Mouse (Mus musculus) C3H10T1/2 (cell line): ENCODE data around the gene Pglyrp2. TPM values are rescaled to one million over a fixed set of nuclear protein-coding genes. Genes with fewer than 3 reads are reported as not detected.

Experiments
- polyA plus RNA-seq, 2 experiments: library from polyadenylated mRNA; unstranded; fragments of >200 nt; fragmentation: generic; extraction: Trizol; gene quantifications; one replicate each; pipeline ENCODE4 v1.2.1; 2012; ENCODE audit warnings: missing spikeins in 2 of 2

Gene Pglyrp2
- not detected for polyA plus RNA-seq

GRCm38 (mm10) chr17:32424034-32424433 lies at the start of gene Pglyrp2:
Pglyrp2 (minus strand) TSS chr17:32424167.

GRCm38 (mm10) chr17:32452482-32452881 lies 28.5 kb upstream of the Pglyrp2 start, which contains the start of gene Cyp4f39:
Cyp4f39 (plus strand) TSS chr17:32452723.

GRCm38 (mm10) chr17:32403417-32403816 lies 20.6 kb downstream of the Pglyrp2 start, which contains the start of gene Rasal3:
Rasal3 (minus strand) TSS chr17:32403583.

GRCm38 (mm10) chr17:32389101-32389659 lies 34.8 kb downstream of the Pglyrp2 start, which contains the start of gene Wiz:
Wiz (minus strand) TSS chr17:32389439.

Other genes with a start within 250 kb of the Pglyrp2 start
- gene Ephx3, start 234.6 kb downstream of the Pglyrp2 start, polyA plus RNA-seq = under 1 TPM; 0.02 to 0.14 TPM
- gene Brd4, start 139.4 kb downstream of the Pglyrp2 start, polyA plus RNA-seq = 10 to 100 TPM; 35.0 to 86.0 TPM
- 10 to 100 TPM in 1 of 2 experiments, 1 to 10 TPM in 1; 3.0 to 21.2 TPM for gene Akap8, start 102.9 kb downstream of the Pglyrp2 start, polyA plus RNA-seq
- gene Akap8l, start 73.6 kb downstream of the Pglyrp2 start, polyA plus RNA-seq = 10 to 100 TPM in 1 of 2 experiments, 1 to 10 TPM in 1; 9.4 to 74.3 TPM
- gene Wiz, start 34.7 kb downstream of the Pglyrp2 start, polyA plus RNA-seq = 10 to 100 TPM; 13.1 to 49.6 TPM
- under 1 TPM in 1 of 2 experiments, not detected in 1; 0.24 TPM for gene Rasal3, start 20.6 kb downstream of the Pglyrp2 start, polyA plus RNA-seq
- gene Cyp4f39, start 28.6 kb upstream of the Pglyrp2 start, polyA plus RNA-seq = not detected
- gene Cyp4f17, start 81.9 kb upstream of the Pglyrp2 start, polyA plus RNA-seq = 1 to 10 TPM in 1 of 2 experiments, under 1 TPM in 1; 0.28 to 6.4 TPM
- gene Cyp4f16, start 112.4 kb upstream of the Pglyrp2 start, polyA plus RNA-seq = 10 to 100 TPM; 20.4 to 28.3 TPM
- gene Cyp4f37, start 197.1 kb upstream of the Pglyrp2 start, polyA plus RNA-seq = not detected
- gene Cyp4f40, start 234.7 kb upstream of the Pglyrp2 start, polyA plus RNA-seq = not detected